Mouse (Mus musculus) neural tube, embryonic 15.5 days (tissue): ENCODE measurements around the gene Serpinb6b. TPM values are rescaled to one million over a fixed set of nuclear protein-coding genes. Genes with fewer than 3 reads are reported as not detected.
A peak's percentile ranks its signal among the peaks of the same experiment; 100 is the strongest.

Experiments
- ATAC-seq: fragments of 200-750 bp; cut with Nextera tagmentation; 2 replicates; pipeline ENCODE4 v1.8.0; 2017; ENCODE audit warnings: mild to moderate bottlenecking, moderate TSS enrichment, moderate library complexity; ENCODE audit not compliant: low FRiP score
- H3K27ac ChIP-seq: fragments of 300-500 bp; sonication (generic); replicated peaks from 2 replicates; pipeline ENCODE4 v1.5.1; 2015; ENCODE audit warnings: mild to moderate bottlenecking, inconsistent platforms
- H3K27me3 ChIP-seq: fragments of 300-500 bp; sonication (generic); replicated peaks from 2 replicates; pipeline ENCODE4 v1.6.1; 2015; ENCODE audit warnings: inconsistent platforms
- H3K36me3 ChIP-seq: fragments of 300-500 bp; sonication (generic); 2 replicates; pipeline ENCODE4 v1.6.1; 2015; ENCODE audit warnings: inconsistent platforms
- H3K4me1 ChIP-seq: fragments of 300-500 bp; sonication (generic); 2 replicates; pipeline ENCODE4 v1.6.1; 2015; ENCODE audit warnings: inconsistent platforms
- H3K4me2 ChIP-seq: fragments of 300-500 bp; sonication (generic); 2 replicates; pipeline ENCODE4 v1.6.1; 2015; ENCODE audit warnings: inconsistent platforms, mild to moderate bottlenecking, moderate library complexity
- H3K4me3 ChIP-seq: fragments of 300-500 bp; sonication (generic); replicated peaks from 2 replicates; pipeline ENCODE4 v1.5.1; 2015; ENCODE audit warnings: mild to moderate bottlenecking, inconsistent platforms
- H3K9ac ChIP-seq: fragments of 300-500 bp; sonication (generic); replicated peaks from 2 replicates; pipeline ENCODE4 v1.6.1; 2015; ENCODE audit warnings: mild to moderate bottlenecking, inconsistent platforms
- H3K9me3 ChIP-seq: fragments of 300-500 bp; sonication (generic); replicated peaks from 2 replicates; pipeline ENCODE4 v1.6.1; 2016; ENCODE audit warnings: inconsistent platforms
- WGBS: fragments of 180-500 bp; shearing (Covaris S2); methylation state at CpG from one replicate; pipeline ENCODE4 v1.1.7; 2015; ENCODE audit warnings: mixed read lengths; 5-methylcytosine and 5-hydroxymethylcytosine counted together
- polyA plus RNA-seq: library from polyadenylated mRNA; unstranded; fragments of >200 nt; fragmentation: Nextera tagmentation; extraction: Ambion mirVana; gene quantifications from 2 replicates; pipeline ENCODE4 v1.2.1, GENCODE M21; 2015

Serpinb6b gene
- polyA plus RNA-seq, 1 experiment from 2014 or later: 1.4 TPM

GRCm38 (mm10) chr13:32986256-32986655, 21.2 kb downstream of the Serpinb6b start:
- Histone ChIP-seq H3K27ac (no peak overlapping the region), H3K4me2 (no peak overlapping the region), H3K27me3 (no peaks in the 10 kb centered on the region), H3K9ac (no peak overlapping the region), H3K4me1 (no peaks in the 10 kb centered on the region), H3K36me3 (no peaks in the 10 kb centered on the region), H3K9me3 (no peaks in the 10 kb centered on the region), H3K4me3 (no peak overlapping the region)
- ATAC-seq: no peak

DNA sequence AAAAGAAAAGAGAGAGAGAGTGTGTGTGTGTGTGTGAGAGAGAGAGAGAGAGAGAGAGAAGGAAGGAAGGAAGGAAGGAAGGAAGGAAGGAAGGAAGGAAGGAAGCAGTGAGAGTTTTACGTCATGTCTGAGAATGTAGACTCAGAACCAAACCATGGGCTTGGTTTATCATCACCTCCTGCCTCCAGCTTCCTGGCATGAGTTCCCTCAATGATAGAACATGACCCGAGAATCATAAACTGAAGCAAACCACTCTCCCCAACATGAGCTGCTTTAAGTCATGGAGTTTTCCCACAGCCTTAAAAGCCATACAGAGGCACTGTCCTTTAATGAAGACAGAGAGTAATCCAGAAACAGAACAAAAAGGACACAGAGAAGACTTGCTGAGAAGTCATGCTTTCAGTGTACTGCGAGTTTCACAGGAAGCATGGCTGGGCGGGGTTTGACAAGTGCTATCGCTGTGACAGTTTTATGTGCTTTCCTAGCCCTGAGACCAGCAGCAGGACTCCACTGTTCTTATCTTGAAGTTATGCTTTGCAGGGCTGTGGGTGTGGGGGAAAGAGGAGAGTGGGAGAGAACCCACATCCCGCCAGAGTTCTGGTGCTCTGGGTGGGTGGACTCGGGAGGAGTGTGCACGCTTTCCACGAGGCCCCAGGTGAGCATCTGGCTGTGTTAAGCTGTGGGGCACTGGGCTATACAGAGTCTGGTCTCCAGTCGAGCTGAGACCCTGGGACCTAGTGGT, 28.3 kb downstream of the Serpinb6b start:
- Histone ChIP-seq H3K27ac (no peak overlapping the region), H3K9ac (no peak overlapping the region), H3K4me3 (no peak overlapping the region), H3K36me3 (no peaks in the 10 kb centered on the region), H3K4me2 (no peak overlapping the region), H3K9me3 (no peaks in the 10 kb centered on the region), H3K27me3 (no peaks in the 10 kb centered on the region), H3K4me1 (no peaks in the 10 kb centered on the region)
- WGBS: 74% methylated on average over 10 of the region's 10 CpGs
- ATAC-seq: no peak

GRCm38 (mm10) chr13:32993894-32994242, 28.9 kb downstream of the Serpinb6b start:
- Histone ChIP-seq H3K36me3 (no peaks in the 10 kb centered on the region), H3K27me3 (no peaks in the 10 kb centered on the region), H3K27ac (no peak overlapping the region), H3K9ac (no peak overlapping the region), H3K4me2 (no peak overlapping the region), H3K4me1 (no peaks in the 10 kb centered on the region), H3K9me3 (no peaks in the 10 kb centered on the region), H3K4me3 (no peak overlapping the region)
- ATAC-seq: no peak
- WGBS: 71% methylated on average over 2 of the region's 2 CpGs

DNA sequence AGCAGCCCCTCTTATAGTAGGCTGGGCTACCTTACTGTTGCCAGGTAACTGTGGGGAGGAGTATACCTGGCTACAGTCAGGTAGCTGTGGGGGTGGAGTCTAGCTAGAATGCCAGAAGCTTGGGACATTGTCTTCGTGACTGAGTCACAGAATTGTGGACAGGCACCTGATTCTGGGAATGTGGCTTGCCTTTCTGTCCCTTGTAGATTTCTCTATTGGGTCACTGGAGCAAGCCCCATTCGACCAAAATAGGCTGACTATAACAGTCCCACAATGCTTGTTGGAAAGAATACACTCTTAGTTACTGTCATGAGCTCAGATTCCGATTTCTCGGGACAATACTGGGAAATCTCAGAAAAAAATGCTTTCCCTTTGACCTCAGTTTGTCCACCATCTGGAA, 30.0 kb downstream of the Serpinb6b start:
- H3K4me3 ChIP-seq: no peak overlapping the region
- H3K36me3 ChIP-seq: no peaks in the 10 kb centered on the region
- H3K27me3 ChIP-seq: no peaks in the 10 kb centered on the region
- no peak for ATAC-seq
- no peak overlapping the region for H3K27ac ChIP-seq
- no peaks in the 10 kb centered on the region for H3K4me1 ChIP-seq
- no peak overlapping the region for H3K9ac ChIP-seq
- H3K4me2 ChIP-seq: no peak overlapping the region
- 88% methylated on average over 4 of the region's 4 CpGs for WGBS
- no peaks in the 10 kb centered on the region for H3K9me3 ChIP-seq

DNA sequence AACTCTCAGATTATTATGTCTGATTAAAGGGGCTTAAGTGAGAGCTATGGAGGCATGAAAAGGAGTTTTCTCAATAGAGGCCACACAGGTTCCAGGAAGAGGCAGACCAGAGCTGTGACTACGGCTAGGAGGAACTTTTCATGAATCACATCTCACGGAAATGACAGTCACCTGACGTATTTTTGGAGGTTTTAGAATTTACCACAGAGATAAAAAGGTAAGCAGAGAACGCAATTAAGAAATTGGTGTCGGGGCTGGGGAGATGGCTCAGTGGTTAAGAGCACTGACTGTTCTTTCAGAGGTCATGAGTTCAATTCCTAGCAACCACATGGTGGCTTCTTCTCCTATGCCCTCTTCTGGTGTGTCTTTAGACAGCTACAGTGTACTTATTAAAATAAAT, 36.3 kb downstream of the Serpinb6b start:
- no peaks in the 10 kb centered on the region for H3K27me3 ChIP-seq
- H3K4me2 ChIP-seq: no peak overlapping the region
- no peaks in the 10 kb centered on the region for H3K9me3 ChIP-seq
- H3K4me3 ChIP-seq: no peak overlapping the region
- WGBS: 95% methylated on average over 5 of the region's 5 CpGs
- no peak overlapping the region for H3K27ac ChIP-seq
- H3K4me1 ChIP-seq: 0 out of 2 replicates have a peak, but pooled peaks cover 3% of the 10 kb centered on the region
- H3K9ac ChIP-seq: no peak overlapping the region
- no peaks in the 10 kb centered on the region for H3K36me3 ChIP-seq
- ATAC-seq: no peak

GRCm38 (mm10) chr13:33002950-33003349, 37.9 kb downstream of the Serpinb6b start, which contains the start of gene Serpinb9:
TSS of gene Serpinb9 (plus strand) at chr13:33003250.
- 0 out of 2 replicates have a peak, but pooled peaks cover 3% of the 10 kb centered on the region for H3K4me1 ChIP-seq
- H3K27me3 ChIP-seq: no peaks in the 10 kb centered on the region
- peak within 1 kb of the TSS; percentile 44 for H3K4me2 ChIP-seq
- 87% methylated on average over 3 of the region's 3 CpGs for WGBS
- no peak within 1 kb of the TSS for H3K9ac ChIP-seq
- no peaks in the 10 kb centered on the region for H3K9me3 ChIP-seq
- H3K4me3 ChIP-seq: peak within 1 kb of the TSS; percentile 25; the same call in 1 of the 2 replicates
- no peak within 1 kb of the TSS for H3K27ac ChIP-seq
- no peak for ATAC-seq
- H3K36me3 ChIP-seq: no peaks in the 10 kb centered on the region

GRCm38 (mm10) chr13:33003523-33004413, 38.8 kb downstream of the Serpinb6b start:
- Histone ChIP-seq H3K4me1 (0 out of 2 replicates have a peak, but pooled peaks cover 3% of the 10 kb centered on the region), H3K27me3 (no peaks in the 10 kb centered on the region), H3K36me3 (no peaks in the 10 kb centered on the region), H3K9ac (no peak overlapping the region), H3K4me2 (peak overlapping the region; percentile 44), H3K9me3 (no peaks in the 10 kb centered on the region), H3K27ac (0 out of 2 replicates have a peak overlapping the region, but pooled peaks have one; percentile 46), H3K4me3 (peak overlapping the region; percentile 25)
- ATAC-seq: no peak
- WGBS: 77% methylated on average over 9 of the region's 9 CpGs

DNA sequence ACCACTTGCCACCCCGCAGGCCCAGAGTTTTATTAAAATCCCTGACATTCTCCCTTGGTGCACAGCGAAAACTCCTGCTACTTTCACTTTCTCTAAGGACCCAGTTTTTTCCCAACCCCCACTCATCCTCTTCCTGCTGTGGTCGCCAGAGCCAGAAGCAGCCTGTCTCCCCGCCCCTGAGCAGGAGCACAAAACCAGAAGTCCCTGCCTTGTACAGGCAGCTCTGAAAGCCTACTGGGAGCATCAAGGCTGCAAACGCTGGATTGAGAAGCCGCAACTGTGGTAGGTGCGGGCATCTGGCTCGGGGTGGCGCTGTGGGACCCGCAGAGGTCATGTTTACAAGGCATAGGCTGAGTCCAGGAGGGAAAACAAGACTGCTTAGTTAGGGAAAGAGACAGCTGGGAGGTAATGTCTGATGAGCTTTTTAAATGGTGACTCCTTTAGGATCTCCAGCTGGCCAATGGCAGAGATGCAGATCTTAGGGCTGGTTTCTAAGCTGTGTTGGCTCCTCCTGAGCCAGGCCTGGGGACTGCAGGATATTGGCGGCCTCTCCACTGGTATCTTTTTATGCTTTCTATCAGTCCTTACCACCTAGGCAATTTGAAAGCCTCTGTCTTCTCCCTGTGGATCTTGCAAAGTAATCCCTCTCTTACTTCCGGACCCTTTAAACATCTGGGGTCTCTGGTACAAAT, 39.6 kb downstream of the Serpinb6b start:
- Histone ChIP-seq H3K27ac (peak overlapping the region; percentile 46; the same call in 1 of the 2 replicates), H3K4me3 (peak overlapping the region; percentile 25), H3K4me2 (peak overlapping the region; percentile 44), H3K27me3 (no peaks in the 10 kb centered on the region), H3K4me1 (0 out of 2 replicates have a peak, but pooled peaks cover 3% of the 10 kb centered on the region), H3K9ac (no peak overlapping the region), H3K36me3 (no peaks in the 10 kb centered on the region), H3K9me3 (no peaks in the 10 kb centered on the region)
- WGBS: 24% methylated on average over 12 of the region's 12 CpGs
- ATAC-seq: peak; percentile 86

DNA sequence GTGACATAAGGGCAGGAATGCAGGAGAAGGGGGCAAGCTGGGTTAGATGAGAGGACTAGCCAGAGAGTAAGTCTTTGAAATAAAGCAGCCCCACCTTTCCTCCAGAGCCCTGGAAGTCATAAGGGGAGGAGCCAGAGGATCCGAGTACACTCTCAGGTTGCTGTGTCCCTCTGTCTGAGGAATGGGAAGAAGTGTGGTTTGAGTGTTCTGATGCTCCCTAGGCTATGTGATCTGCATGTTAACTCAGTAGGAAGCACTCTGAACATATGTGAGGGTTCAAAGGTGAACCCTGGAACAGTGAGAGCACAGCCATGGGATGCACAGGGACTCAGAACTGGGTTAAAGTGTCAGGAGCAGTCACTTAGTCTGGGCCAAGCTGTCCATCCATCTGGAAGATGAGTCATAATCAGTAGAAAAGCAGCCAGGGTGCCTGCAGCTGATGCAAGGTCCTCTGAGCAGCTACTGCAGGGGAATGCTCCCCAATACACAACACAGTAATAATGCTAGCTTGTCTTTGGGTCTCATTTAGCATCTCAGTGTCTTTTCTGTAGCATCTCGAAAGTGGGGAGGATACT, 40.6 kb downstream of the Serpinb6b start:
- 65% methylated on average over 2 of the region's 2 CpGs for WGBS
- no peak for ATAC-seq
- Histone ChIP-seq H3K4me3 (no peak overlapping the region), H3K27ac (no peak overlapping the region), H3K4me2 (no peak overlapping the region), H3K4me1 (0 out of 2 replicates have a peak, but pooled peaks cover 3% of the 10 kb centered on the region), H3K9ac (no peak overlapping the region), H3K36me3 (no peaks in the 10 kb centered on the region), H3K9me3 (no peaks in the 10 kb centered on the region), H3K27me3 (no peaks in the 10 kb centered on the region)

- Histone ChIP-seq H3K9me3 (no peaks in the 10 kb centered on the region), H3K27me3 (no peaks in the 10 kb centered on the region), H3K4me2 (no peak overlapping the region), H3K27ac (no peak overlapping the region), H3K4me1 (0 out of 2 replicates have a peak, but pooled peaks cover 3% of the 10 kb centered on the region), H3K4me3 (no peak overlapping the region), H3K36me3 (no peaks in the 10 kb centered on the region), H3K9ac (no peak overlapping the region)
- 89% methylated on average over 3 of the region's 3 CpGs for WGBS
- ATAC-seq: no peak
Observed at GRCm38 (mm10) chr13:33006555-33006954, 41.5 kb downstream of the Serpinb6b start.

DNA sequence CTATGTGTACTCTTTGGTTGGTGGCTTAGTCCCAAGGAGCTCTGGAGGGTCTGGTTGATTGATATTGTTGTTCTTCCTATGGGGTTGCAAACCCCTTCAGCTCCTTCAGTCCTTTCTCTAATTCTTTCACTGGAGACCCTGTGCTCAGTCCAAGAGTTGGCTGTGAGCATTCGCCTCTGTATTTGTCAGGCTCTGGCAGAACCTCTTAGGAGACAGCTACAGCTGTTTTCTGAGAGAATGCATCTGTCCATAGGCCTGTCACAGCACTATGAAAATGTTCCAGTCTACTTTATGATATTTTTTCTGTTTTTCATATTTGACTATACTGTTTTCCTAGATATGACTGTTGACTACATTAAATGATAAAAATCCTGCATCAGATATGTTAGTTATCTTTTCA, 47.4 kb downstream of the Serpinb6b start:
- no peak for ATAC-seq
- WGBS: 85% methylated on average over 1 of the region's 1 CpGs

More for the DNA sequence above, 47.4 kb downstream of the Serpinb6b start:
- Histone ChIP-seq H3K9ac (no peak overlapping the region), H3K27ac (no peak overlapping the region), H3K27me3 (no peaks in the 10 kb centered on the region), H3K4me3 (no peak overlapping the region), H3K9me3 (no peaks in the 10 kb centered on the region), H3K4me2 (no peak overlapping the region), H3K36me3 (no peaks in the 10 kb centered on the region), H3K4me1 (no peaks in the 10 kb centered on the region)
